Mouse (Mus musculus) CH12.LX (cell line): ENCODE measurements around the gene Cpne8. TPM values are rescaled to one million over a fixed set of nuclear protein-coding genes. Genes with fewer than 3 reads are reported as not detected.

ENCODE experiments used
- DNase-seq: peaks from one replicate; pipeline ENCODE4 v3.0.0-alpha.2; 2013; ENCODE audit errors: extremely low read depth
- H3K27ac ChIP-seq: 2 replicates; pipeline ENCODE4 v1.5.1; 2012; ENCODE audit warnings: low read depth, mild to moderate bottlenecking, control low read depth, moderate library complexity; ENCODE audit not compliant: insufficient read depth
- H3K27me3 ChIP-seq: replicated peaks from 2 replicates; pipeline ENCODE3; 2012; ENCODE audit warnings: inconsistent platforms
- H3K36me3 ChIP-seq, 2 experiments: replicated peaks in 1 of 2; 2 replicates each; pipeline versions ENCODE3 to v1.6.1; 2012; ENCODE audit warnings: inconsistent platforms in 1 of 2, low read length in 1 of 2, mild to moderate bottlenecking in 1 of 2, mixed read lengths in 1 of 2, moderate library complexity in 1 of 2; ENCODE audit not compliant: control insufficient read depth in 1 of 2, insufficient read depth in 1 of 2
- H3K4me1 ChIP-seq, 2 experiments: 2 replicates each; pipeline ENCODE4 v1.6.1; 2012; ENCODE audit warnings: inconsistent platforms in 1 of 2, moderate library complexity in 1 of 2; ENCODE audit not compliant: insufficient read depth in 2 of 2, control insufficient read depth in 1 of 2
- H3K4me2 ChIP-seq: 2 replicates; pipeline ENCODE4 v1.6.1; 2012; ENCODE audit warnings: low read depth, mild to moderate bottlenecking, control low read depth; ENCODE audit not compliant: poor library complexity, insufficient read depth, severe bottlenecking
- H3K4me3 ChIP-seq, 3 experiments: fragments of 150-350 bp in 1 of 3; sonication (generic) in 1 of 3; replicated peaks in 1 of 3; 2 replicates each; pipeline versions ENCODE3 to v1.5.1; 2011 to 2012; ENCODE audit warnings: low read depth in 2 of 3, low read length in 2 of 3, mild to moderate bottlenecking in 2 of 3, moderate library complexity in 2 of 3, control low read depth in 1 of 3, improper control_type of control experiment in 1 of 3, inconsistent platforms in 1 of 3, mixed read lengths in 1 of 3; ENCODE audit not compliant: poor library complexity in 1 of 3
- H3K79me2 ChIP-seq: replicated peaks from 2 replicates; pipeline ENCODE4 v1.6.1; 2012; ENCODE audit warnings: mild to moderate bottlenecking, moderate library complexity; ENCODE audit not compliant: control insufficient read depth, poor library complexity, insufficient read depth, severe bottlenecking; ENCODE audit errors: extremely low read depth
- H3K9ac ChIP-seq: 2 replicates; pipeline ENCODE4 v1.6.1; 2012; ENCODE audit warnings: low read depth, mild to moderate bottlenecking, control low read depth, moderate library complexity; ENCODE audit not compliant: insufficient read depth
- H3K9me3 ChIP-seq: replicated peaks from 2 replicates; pipeline ENCODE3; 2012; ENCODE audit warnings: low read length, inconsistent platforms, mixed read lengths
- BHLHE40 ChIP-seq: IDR thresholded peaks from 2 replicates; pipeline ENCODE4 v1.6.1; 2011; ENCODE audit warnings: mild to moderate bottlenecking, low read depth, low read length, improper control_type of control experiment
- CHD1 ChIP-seq: IDR thresholded peaks from 2 replicates; pipeline ENCODE4 v1.6.1; 2012; ENCODE audit warnings: low read depth, low read length, improper control_type of control experiment, inconsistent platforms
- CHD2 ChIP-seq: IDR thresholded peaks from 2 replicates; pipeline ENCODE4 v1.6.1; 2011; ENCODE audit warnings: low read length, improper control_type of control experiment
- CTCF ChIP-seq, 2 experiments: IDR thresholded peaks in 1 of 2; conservative IDR thresholded peaks in 1 of 2; 2 replicates each; pipeline ENCODE4 v1.5.1; 2011 to 2012; ENCODE audit warnings: low read depth in 2 of 2, low read length in 2 of 2, improper control_type of control experiment in 1 of 2, inconsistent platforms in 1 of 2, mild to moderate bottlenecking in 1 of 2, moderate library complexity in 1 of 2
- ELF1 ChIP-seq: IDR thresholded peaks from 2 replicates; pipeline ENCODE4 v1.6.1; 2014; ENCODE audit warnings: low read depth, mild to moderate bottlenecking, inconsistent platforms, low read length, improper control_type of control experiment
- EP300 ChIP-seq: IDR thresholded peaks from 2 replicates; pipeline ENCODE4 v1.6.1; 2011; ENCODE audit warnings: low read length, improper control_type of control experiment
- ETS1 ChIP-seq: conservative IDR thresholded peaks from 2 replicates; pipeline ENCODE4 v1.6.1; 2012; ENCODE audit warnings: low read depth, mild to moderate bottlenecking, inconsistent platforms, low read length, improper control_type of control experiment, moderate library complexity
- GABPA ChIP-seq: IDR thresholded peaks from 2 replicates; pipeline ENCODE4 v1.6.1; 2012; ENCODE audit warnings: low read depth, low read length, improper control_type of control experiment, inconsistent platforms; ENCODE audit not compliant: insufficient replicate concordance
- IRF4 ChIP-seq: IDR thresholded peaks from 2 replicates; pipeline ENCODE4 v1.6.1; 2014; ENCODE audit warnings: low read depth, mild to moderate bottlenecking, inconsistent platforms, low read length, improper control_type of control experiment
- JUN ChIP-seq: IDR thresholded peaks from 2 replicates; pipeline ENCODE4 v1.6.1; 2011; ENCODE audit warnings: low read depth, mild to moderate bottlenecking, low read length, improper control_type of control experiment, moderate library complexity; ENCODE audit not compliant: insufficient read depth
- JUND ChIP-seq: conservative IDR thresholded peaks from 2 replicates; pipeline ENCODE4 v1.6.1; 2011; ENCODE audit warnings: low read depth, low read length, improper control_type of control experiment
- MAFK ChIP-seq: IDR thresholded peaks from 2 replicates; pipeline ENCODE4 v1.6.1; 2011; ENCODE audit warnings: low read length, improper control_type of control experiment; ENCODE audit not compliant: insufficient replicate concordance
- MXI1 ChIP-seq: IDR thresholded peaks from 2 replicates; pipeline ENCODE4 v1.6.1; 2011; ENCODE audit warnings: mild to moderate bottlenecking, low read depth, low read length, improper control_type of control experiment
- MYC ChIP-seq: IDR thresholded peaks from 2 replicates; pipeline ENCODE4 v1.6.1; 2011; ENCODE audit warnings: low read depth, mild to moderate bottlenecking, improper control_type of control experiment, low read length
- NELFE ChIP-seq: IDR thresholded peaks from 2 replicates; pipeline ENCODE4 v1.6.1; 2011; ENCODE audit warnings: low read depth, low read length, improper control_type of control experiment
- NRF1 ChIP-seq: IDR thresholded peaks from 2 replicates; pipeline ENCODE4 v1.6.1; 2014; ENCODE audit warnings: low read depth, mild to moderate bottlenecking, inconsistent platforms, low read length, improper control_type of control experiment, moderate library complexity
- PAX5 ChIP-seq: IDR thresholded peaks from 2 replicates; pipeline ENCODE4 v1.6.1; 2012; ENCODE audit warnings: low read length, inconsistent platforms, mixed read lengths
- SIN3A ChIP-seq: IDR thresholded peaks from 2 replicates; pipeline ENCODE4 v1.6.1; 2012; ENCODE audit warnings: low read length, improper control_type of control experiment, inconsistent platforms
- TBP ChIP-seq: conservative IDR thresholded peaks from 2 replicates; pipeline ENCODE4 v1.6.1; 2011; ENCODE audit warnings: low read depth, low read length, improper control_type of control experiment
- TCF12 ChIP-seq: IDR thresholded peaks from 2 replicates; pipeline ENCODE4 v1.6.1; 2014; ENCODE audit warnings: low read depth, mild to moderate bottlenecking, inconsistent platforms, low read length, improper control_type of control experiment
- UBTF ChIP-seq: IDR thresholded peaks from 2 replicates; pipeline ENCODE4 v1.6.1; 2012; ENCODE audit warnings: low read depth, mild to moderate bottlenecking, inconsistent platforms, low read length, improper control_type of control experiment, moderate library complexity
- ZC3H11A ChIP-seq: IDR thresholded peaks from 2 replicates; pipeline ENCODE4 v1.6.1; 2012; ENCODE audit warnings: low read depth, mild to moderate bottlenecking, inconsistent platforms, low read length, improper control_type of control experiment
- ZNF384 ChIP-seq: IDR thresholded peaks from 2 replicates; pipeline ENCODE4 v1.6.1; 2012; ENCODE audit warnings: low read depth, low read length, improper control_type of control experiment, inconsistent platforms
- dilution Hi-C: fragments of 300-500 bp; cut with MboI; formaldehyde crosslinking; loops from 2 replicates; pipeline ENCODE4 v1.14.3; 2020; ENCODE audit warnings: low sequenced_read_pairs; ENCODE audit not compliant: extremely low pct_unique_long_range_greater_than_20kb, extremely low pct_ligation_motif_present
- in situ Hi-C: fragments of 300-500 bp; cut with MboI; formaldehyde crosslinking; loops from 3 replicates; pipeline ENCODE4 v1.14.3; 2019; ENCODE audit warnings: low sequenced_read_pairs, low pct_ligation_motif_present, low pct_unique_long_range_greater_than_20kb, mixed read lengths
- polyA plus RNA-seq: library from polyadenylated mRNA; unstranded; fragments of >175 nt; gene quantifications from 2 replicates; pipeline ENCODE4 v1.2.1, GENCODE M21; 2012; ENCODE audit warnings: low read depth; ENCODE audit not compliant: insufficient read length
- total RNA-seq, 2 experiments: library from RNA; depleted of rRNA; stranded (reverse); fragments of 300-350 nt in 1 of 2; fragments of >200 nt in 1 of 2; gene quantifications; 2 replicates each; pipeline ENCODE4 v1.2.3; 2012 to 2014

The Cpne8 gene
- total and polyA plus RNA-seq, 3 experiments: 0.66 to 7.1 (median 1.2) TPM

DNA sequence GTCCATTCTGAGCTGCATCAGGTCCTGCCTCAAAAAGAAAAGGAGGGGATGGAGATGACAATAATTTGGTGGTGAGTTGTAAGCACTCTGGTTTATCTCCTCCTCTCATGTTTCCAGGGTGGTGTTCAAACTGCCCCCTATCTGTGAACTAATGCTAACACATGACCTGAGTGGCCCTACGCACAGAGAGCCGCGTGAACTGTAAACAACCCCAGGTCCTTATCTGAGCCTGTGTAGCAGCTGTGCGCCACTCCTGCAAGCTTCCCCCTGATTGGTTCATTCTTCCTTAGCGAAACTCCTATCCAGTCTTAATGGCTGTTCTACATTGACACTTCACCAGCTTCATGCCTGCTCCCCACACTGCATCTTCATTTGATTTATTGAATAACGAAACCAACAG, 7.5 kb upstream of the Cpne8 start:
- in situ Hi-C loops: no loop called here
- Histone ChIP-seq H3K4me2 (no peak overlapping the region), H3K4me1 (no peaks in the 10 kb centered on the region), H3K27ac (no peak overlapping the region), H3K9ac (no peak overlapping the region), H3K36me3 (no peaks in the 10 kb centered on the region), H3K27me3 (no peaks in the 10 kb centered on the region), H3K9me3 (peaks cover 67% of the 10 kb centered on the region), H3K4me3 (no peak overlapping the region), H3K79me2 (no peaks in the 10 kb centered on the region)
- dilution Hi-C loops: no loop called here
- no peak for DNase-seq
- TF ChIP-seq CHD1 (no peak), EP300 (no peak), ELF1 (no peak), SIN3A (no peak), JUN (no peak), MYC (no peak), ZNF384 (no peak)

DNA sequence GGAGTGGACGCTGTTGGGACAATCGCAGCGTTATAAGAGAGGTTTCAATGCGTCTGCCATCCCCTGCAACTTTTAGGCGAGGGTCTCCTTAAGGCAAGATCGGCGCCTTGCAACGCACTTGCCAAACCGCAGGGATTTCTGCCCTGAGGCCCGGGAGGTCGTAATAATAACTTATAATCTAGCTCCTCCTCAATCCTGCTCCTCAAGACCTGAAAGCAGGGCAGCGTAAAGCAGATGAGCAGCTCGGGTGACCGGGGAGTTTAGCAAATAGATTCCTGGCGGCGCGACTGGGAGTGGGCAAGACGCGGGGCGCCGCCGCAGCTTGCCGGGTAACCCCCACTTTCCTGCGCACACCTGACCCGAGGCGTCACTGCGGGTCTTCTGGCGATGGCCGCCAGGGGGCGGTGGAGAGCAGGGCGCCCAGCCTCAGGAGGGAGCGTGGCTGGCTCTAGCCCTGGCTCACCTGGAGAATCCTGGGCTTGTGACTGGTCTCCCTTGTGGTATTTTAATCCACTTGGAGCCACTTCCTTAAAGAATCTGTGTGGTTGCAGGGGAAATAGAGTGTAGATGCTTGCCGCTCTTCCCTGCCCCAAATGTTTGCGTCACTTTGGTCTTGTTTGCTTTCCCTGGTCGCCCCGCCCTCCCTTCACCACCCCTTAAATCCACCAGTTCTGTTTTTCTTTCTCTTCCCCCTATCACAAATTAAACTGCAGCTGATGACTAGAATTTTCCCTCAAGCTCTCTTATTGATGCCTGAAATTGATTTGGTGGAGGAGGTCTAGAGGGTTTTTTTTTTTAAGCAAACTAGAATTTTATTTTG, 738 bp upstream of the Cpne8 start:
- Histone ChIP-seq H3K9ac (no peak overlapping the region), H3K27me3 (no peaks in the 10 kb centered on the region), H3K4me1 (no peaks in the 10 kb centered on the region), H3K27ac (no peak overlapping the region), H3K79me2 (no peaks in the 10 kb centered on the region), H3K9me3 (peaks cover 75% of the 10 kb centered on the region), H3K4me3 (no peak overlapping the region), H3K36me3 (no peaks in the 10 kb centered on the region), H3K4me2 (no peak overlapping the region)
- dilution Hi-C loops (no loop called here), in situ Hi-C loops (no loop called here)
- DNase-seq: no peak
- TF ChIP-seq CTCF (conservative IDR thresholded peaks at IDR 0.05 in 1 of 2, IDR thresholded peaks at IDR 0.05 in 1 of 2; ENCODE audit: low read depth in 2 of 2, low read length in 2 of 2) (no peak), GABPA (no peak), UBTF (no peak), TCF12 (no peak)

DNA sequence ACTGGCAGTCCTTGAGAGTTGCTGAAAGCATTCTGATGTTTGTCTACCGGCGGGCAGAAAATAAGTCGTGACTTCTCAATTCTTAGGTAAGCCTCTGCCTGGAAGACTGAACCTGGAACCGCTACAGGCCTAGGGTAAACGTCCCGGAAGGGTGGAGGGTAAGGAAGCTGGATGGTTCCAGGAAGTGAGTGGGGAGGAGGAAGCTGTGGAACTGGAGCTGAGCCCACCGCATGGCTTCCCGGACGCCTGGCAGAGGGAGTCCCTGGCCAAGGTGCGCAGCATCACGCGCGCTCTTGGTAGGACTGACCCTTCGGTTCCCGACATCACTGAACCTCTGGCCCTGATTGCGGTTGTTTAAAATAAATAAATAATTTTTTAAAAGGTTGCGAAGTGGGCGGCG, 744 bp downstream of the Cpne8 start:
- no peaks in the 10 kb centered on the region for H3K36me3 ChIP-seq
- TF ChIP-seq ELF1: no peak
- TF ChIP-seq NELFE: no peak
- TF ChIP-seq PAX5: no peak
- TF ChIP-seq BHLHE40: no peak
- no peak for TF ChIP-seq ETS1
- no peak for TF ChIP-seq JUN
- TF ChIP-seq NRF1: no peak
- TF ChIP-seq CHD1: no peak
- no peak for TF ChIP-seq IRF4
- TF ChIP-seq MAFK: no peak
- TF ChIP-seq MXI1: no peak
- TF ChIP-seq TCF12: no peak
- TF ChIP-seq TBP: no peak
- TF ChIP-seq CHD2: no peak
- TF ChIP-seq JUND: no peak
- no peak for TF ChIP-seq ZNF384
- TF ChIP-seq ZC3H11A: no peak
- TF ChIP-seq, all 38 proteins: peak for 0
- dilution Hi-C loops (no loop called here), in situ Hi-C loops (no loop called here)
- H3K9ac ChIP-seq: no peak overlapping the region
- no peak overlapping the region for H3K4me3 ChIP-seq
- no peaks in the 10 kb centered on the region for H3K79me2 ChIP-seq
- peaks cover 78% of the 10 kb centered on the region for H3K9me3 ChIP-seq
- no peaks in the 10 kb centered on the region for H3K4me1 ChIP-seq
- H3K27ac ChIP-seq: no peak overlapping the region
- H3K27me3 ChIP-seq: no peaks in the 10 kb centered on the region
- no peak for DNase-seq
- H3K4me2 ChIP-seq: no peak overlapping the region
